Mouse (Mus musculus): ENCODE results near the gene Car1.
"Not testable (repeated sequence)": the region's sequence is repeated elsewhere in the genome, so short reads cannot be mapped to it uniquely, and the experiment has no call there.

- not testable (repeated sequence) for TF ChIP-seq POLR2A, CTCF (IDR thresholded peaks at IDR 0.05; ENCODE audit: extremely low read depth, insufficient read depth, low read length)
Measured at GRCm38 (mm10) chr3:14776497-14777162, 31.5 kb downstream of the Car1 start.

Measured in cortical plate, adult 2 months (tissue).